Mouse (Mus musculus): ENCODE measurements around the gene Lcn9. TPM values are rescaled to one million over a fixed set of nuclear protein-coding genes. Genes with fewer than 3 reads are reported as not detected.
A peak's percentile ranks its signal among the peaks of the same experiment; 100 is the strongest.

Gene Lcn9
- polyA plus RNA-seq, 1 experiment: not detected

DNA sequence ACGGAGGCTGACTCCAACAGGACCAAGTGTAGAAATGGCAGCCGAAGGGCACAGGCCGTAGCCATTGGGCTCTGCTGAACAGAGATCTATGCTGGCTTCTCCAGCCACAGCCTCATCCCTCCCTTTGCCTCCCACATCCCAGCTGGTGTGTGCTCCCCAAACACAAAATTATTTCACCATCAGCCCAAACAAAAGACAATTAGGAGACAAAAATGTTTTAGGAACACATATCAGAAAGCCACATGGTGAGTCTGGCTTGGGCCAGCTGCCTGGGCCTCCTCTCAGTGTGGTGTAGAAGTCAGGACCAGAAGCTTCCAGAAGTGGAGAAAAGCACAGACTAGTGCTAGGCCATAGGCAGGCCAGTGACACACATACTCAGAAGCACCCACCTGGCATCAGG lies 21.1 kb downstream of the Lcn9 start:
- Histone ChIP-seq H3K4me1 (ENCODE audit: control insufficient read depth, insufficient read depth, low read length) (no peaks in the 10 kb centered on the region), H3K4me3 (ENCODE audit: insufficient read depth, low read length) (no peak overlapping the region), H3K27ac (ENCODE audit: insufficient read depth, low read depth, low read length) (no peak overlapping the region)
- no peak for TF ChIP-seq CTCF (IDR thresholded peaks at IDR 0.05; ENCODE audit: low read depth, low read length)
- no peak for TF ChIP-seq POLR2A (IDR thresholded peaks at IDR 0.05; ENCODE audit: borderline replicate concordance, low read depth, low read length)

- H3K4me1 ChIP-seq (ENCODE audit: control insufficient read depth, insufficient read depth, low read length): no peaks in the 10 kb centered on the region
- TF ChIP-seq POLR2A (IDR thresholded peaks at IDR 0.05; ENCODE audit: borderline replicate concordance, low read depth, low read length) (no peak), CTCF (IDR thresholded peaks at IDR 0.05; ENCODE audit: low read depth, low read length) (no peak)
- H3K4me3 ChIP-seq (ENCODE audit: insufficient read depth, low read length): no peak overlapping the region
- no peak overlapping the region for H3K27ac ChIP-seq (ENCODE audit: insufficient read depth, low read depth, low read length)
Observed at GRCm38 (mm10) chr2:25846516-25846915, 23.6 kb downstream of the Lcn9 start.

- H3K4me3 ChIP-seq (ENCODE audit: insufficient read depth, low read length): no peak within 1 kb of the TSS
- TF ChIP-seq POLR2A (IDR thresholded peaks at IDR 0.05; ENCODE audit: borderline replicate concordance, low read depth, low read length) (no peak), CTCF (IDR thresholded peaks at IDR 0.05; ENCODE audit: low read depth, low read length) (no peak)
- no peaks in the 10 kb centered on the region for H3K4me1 ChIP-seq (ENCODE audit: control insufficient read depth, insufficient read depth, low read length)
- H3K27ac ChIP-seq (ENCODE audit: insufficient read depth, low read depth, low read length): no peak within 1 kb of the TSS
Observed at GRCm38 (mm10) chr2:25847226-25847625, 24.3 kb downstream of the Lcn9 start, which contains the start of gene Sohlh1. Gene Sohlh1, minus strand, starts transcription at chr2:25847248.

DNA sequence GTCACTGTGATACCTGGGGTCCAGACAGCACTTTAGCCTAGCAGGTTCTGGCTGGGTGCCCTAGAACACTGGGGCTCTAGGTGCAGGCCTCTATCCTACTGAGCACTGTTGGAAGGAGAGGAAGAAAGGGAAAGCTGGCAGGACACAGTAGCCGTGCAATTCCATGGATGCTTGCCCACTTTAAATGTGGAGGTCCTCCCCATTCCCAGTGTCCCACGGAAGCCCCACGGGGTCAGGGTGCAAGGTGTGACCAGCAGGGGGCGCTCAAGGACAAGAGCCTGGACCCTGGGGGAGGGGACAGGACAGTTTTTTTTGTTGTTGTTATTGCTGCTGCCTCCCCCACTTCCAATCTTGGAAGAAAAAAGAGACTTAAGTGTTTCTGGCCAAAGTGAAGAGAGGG lies 27.4 kb downstream of the Lcn9 start:
- TF ChIP-seq POLR2A (IDR thresholded peaks at IDR 0.05; ENCODE audit: borderline replicate concordance, low read depth, low read length): no peak
- peak; percentile 98 for TF ChIP-seq CTCF (IDR thresholded peaks at IDR 0.05; ENCODE audit: low read depth, low read length)
- no peak overlapping the region for H3K27ac ChIP-seq (ENCODE audit: insufficient read depth, low read depth, low read length)

DNA sequence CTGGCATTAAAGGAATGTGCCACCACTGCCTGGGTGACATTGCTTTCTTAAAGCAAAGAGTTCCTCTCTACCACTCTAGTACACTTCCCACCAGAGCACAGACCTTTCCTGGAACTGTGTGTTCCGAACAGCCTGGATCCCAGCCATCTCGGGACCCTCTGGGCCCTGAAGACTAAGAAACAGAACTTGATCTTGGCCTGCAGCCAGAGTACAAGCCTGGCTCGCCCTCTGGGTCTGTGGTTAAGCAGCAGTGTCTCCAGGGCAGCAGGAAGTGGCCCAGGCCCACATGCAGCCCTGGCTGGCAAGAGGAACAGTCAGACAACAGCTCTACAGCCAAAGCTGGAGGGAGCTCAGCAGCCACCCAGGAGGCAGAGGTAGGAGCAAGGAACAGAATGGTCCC lies 29.7 kb downstream of the Lcn9 start:
- Histone ChIP-seq H3K27ac (ENCODE audit: insufficient read depth, low read depth, low read length) (no peak overlapping the region), H3K4me3 (ENCODE audit: insufficient read depth, low read length) (no peak overlapping the region), H3K4me1 (ENCODE audit: control insufficient read depth, insufficient read depth, low read length) (peaks cover 9% of the 10 kb centered on the region)
- no peak for TF ChIP-seq POLR2A (IDR thresholded peaks at IDR 0.05; ENCODE audit: borderline replicate concordance, low read depth, low read length)
- TF ChIP-seq CTCF (IDR thresholded peaks at IDR 0.05; ENCODE audit: low read depth, low read length): no peak

More for the DNA sequence above, 27.4 kb downstream of the Lcn9 start:
- H3K4me3 ChIP-seq (ENCODE audit: insufficient read depth, low read length): no peak overlapping the region
- H3K4me1 ChIP-seq (ENCODE audit: control insufficient read depth, insufficient read depth, low read length): peaks cover 9% of the 10 kb centered on the region

GRCm38 (mm10) chr2:25853998-25854397 lies 31.0 kb downstream of the Lcn9 start:
- Histone ChIP-seq H3K4me3 (ENCODE audit: insufficient read depth, low read length) (no peak overlapping the region), H3K27ac (ENCODE audit: insufficient read depth, low read depth, low read length) (no peak overlapping the region), H3K4me1 (ENCODE audit: control insufficient read depth, insufficient read depth, low read length) (peaks cover 9% of the 10 kb centered on the region)
- TF ChIP-seq POLR2A (IDR thresholded peaks at IDR 0.05; ENCODE audit: borderline replicate concordance, low read depth, low read length): no peak
- no peak for TF ChIP-seq CTCF (IDR thresholded peaks at IDR 0.05; ENCODE audit: low read depth, low read length)

GRCm38 (mm10) chr2:25859891-25860290 lies 36.9 kb downstream of the Lcn9 start:
- TF ChIP-seq POLR2A (IDR thresholded peaks at IDR 0.05; ENCODE audit: borderline replicate concordance, low read depth, low read length) (no peak), CTCF (IDR thresholded peaks at IDR 0.05; ENCODE audit: low read depth, low read length) (no peak)
- no peaks in the 10 kb centered on the region for H3K4me1 ChIP-seq (ENCODE audit: control insufficient read depth, insufficient read depth, low read length)
- H3K4me3 ChIP-seq (ENCODE audit: insufficient read depth, low read length): no peak overlapping the region
- H3K27ac ChIP-seq (ENCODE audit: insufficient read depth, low read depth, low read length): no peak overlapping the region

GRCm38 (mm10) chr2:25862038-25862437 lies 39.1 kb downstream of the Lcn9 start:
- H3K4me1 ChIP-seq (ENCODE audit: control insufficient read depth, insufficient read depth, low read length): no peaks in the 10 kb centered on the region
- no peak for TF ChIP-seq CTCF (IDR thresholded peaks at IDR 0.05; ENCODE audit: low read depth, low read length)

DNA sequence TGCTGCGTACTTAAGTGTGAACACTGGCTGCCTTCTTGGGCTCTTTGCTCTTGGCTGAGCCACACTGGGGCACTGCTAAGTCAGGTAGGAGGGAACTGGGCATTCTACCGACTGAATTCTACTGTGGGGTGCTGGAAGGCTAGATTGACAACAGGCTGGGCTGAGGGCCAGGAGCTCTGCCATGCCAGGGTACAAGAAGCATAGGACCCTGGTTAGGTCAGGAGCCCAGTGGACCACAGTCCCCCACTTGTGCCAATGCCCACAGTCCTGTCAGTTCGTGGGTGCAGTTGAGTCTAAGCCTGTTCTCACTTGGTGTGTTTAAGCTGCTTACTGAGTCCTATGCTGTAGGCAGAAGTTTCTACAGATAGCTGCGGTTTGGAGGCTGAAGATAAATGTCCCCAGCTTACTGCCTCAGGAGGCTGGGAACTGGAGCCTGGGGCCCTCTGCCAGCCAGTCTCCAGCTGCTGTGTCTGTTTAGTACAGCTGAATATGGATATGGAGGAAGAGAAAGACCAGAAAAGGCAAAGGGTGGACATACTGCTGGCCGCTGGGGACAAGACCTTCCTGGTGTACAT lies 39.8 kb downstream of the Lcn9 start:
- no peak for TF ChIP-seq POLR2A (IDR thresholded peaks at IDR 0.05; ENCODE audit: borderline replicate concordance, low read depth, low read length)
- no peak for TF ChIP-seq CTCF (IDR thresholded peaks at IDR 0.05; ENCODE audit: low read depth, low read length)
- Histone ChIP-seq H3K4me3 (ENCODE audit: insufficient read depth, low read length) (no peak overlapping the region), H3K4me1 (ENCODE audit: control insufficient read depth, insufficient read depth, low read length) (no peaks in the 10 kb centered on the region), H3K27ac (ENCODE audit: insufficient read depth, low read depth, low read length) (no peak overlapping the region)

More at GRCm38 (mm10) chr2:25862038-25862437, 39.1 kb downstream of the Lcn9 start:
- H3K4me3 ChIP-seq (ENCODE audit: insufficient read depth, low read length): no peak overlapping the region
- H3K27ac ChIP-seq (ENCODE audit: insufficient read depth, low read depth, low read length): no peak overlapping the region

GRCm38 (mm10) chr2:25863337-25864131 lies 40.6 kb downstream of the Lcn9 start, which contains the start of gene Kcnt1:
Gene Kcnt1, plus strand, starts transcription at chr2:25863734.
- no peak within 1 kb of the TSS for H3K4me3 ChIP-seq (ENCODE audit: insufficient read depth, low read length)
- no peak for TF ChIP-seq CTCF (IDR thresholded peaks at IDR 0.05; ENCODE audit: low read depth, low read length)
- TF ChIP-seq POLR2A (IDR thresholded peaks at IDR 0.05; ENCODE audit: borderline replicate concordance, low read depth, low read length): no peak
- no peaks in the 10 kb centered on the region for H3K4me1 ChIP-seq (ENCODE audit: control insufficient read depth, insufficient read depth, low read length)
- no peak within 1 kb of the TSS for H3K27ac ChIP-seq (ENCODE audit: insufficient read depth, low read depth, low read length)
